Mouse (Mus musculus) urinary bladder, adult 18-20 months (tissue): ENCODE measurements at regions not wholly inside any gene's neighbourhood (a gene's known extent, or its start where the extent isn't known, plus 50 kb on each side); places are given as distances from the start of the nearest gene placed in this dataset.
A peak's percentile ranks its signal among the peaks of the same experiment; 100 is the strongest.
"Not testable (repeated sequence)": the region's sequence is repeated elsewhere in the genome, so short reads cannot be mapped to it uniquely, and the experiment has no call there.

Experiments
- DNase-seq, 2 experiments: peaks; one replicate each; pipeline ENCODE4 v3.0.0; 2022; ENCODE audit warnings: low spot score in 2 of 2, mixed read lengths in 2 of 2

GRCm38 (mm10) chr3:49686182-49686895 is 70.8 kb downstream of the Pcdh18 start:
- no peak for DNase-seq

DNA sequence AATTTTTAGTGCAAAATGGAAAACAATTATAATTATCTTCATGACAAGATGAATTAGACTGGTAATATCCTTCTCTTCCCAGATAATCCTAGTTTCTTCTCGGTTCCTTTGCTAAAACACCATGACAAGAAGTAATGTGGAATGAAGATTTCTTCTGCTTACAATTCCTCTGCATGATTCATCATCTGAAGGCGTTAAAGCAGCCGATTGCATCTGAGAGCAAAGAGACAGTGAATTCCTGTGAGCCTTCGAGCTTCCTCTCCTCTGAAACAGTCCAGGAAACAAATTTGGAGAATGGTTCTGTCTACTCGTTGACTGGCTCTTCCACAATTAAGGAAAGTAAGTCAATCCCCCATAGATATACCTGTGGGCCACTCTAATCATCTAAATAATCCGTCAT is 82.2 kb downstream of the Pcdh18 start:
- no peak for DNase-seq

DNA sequence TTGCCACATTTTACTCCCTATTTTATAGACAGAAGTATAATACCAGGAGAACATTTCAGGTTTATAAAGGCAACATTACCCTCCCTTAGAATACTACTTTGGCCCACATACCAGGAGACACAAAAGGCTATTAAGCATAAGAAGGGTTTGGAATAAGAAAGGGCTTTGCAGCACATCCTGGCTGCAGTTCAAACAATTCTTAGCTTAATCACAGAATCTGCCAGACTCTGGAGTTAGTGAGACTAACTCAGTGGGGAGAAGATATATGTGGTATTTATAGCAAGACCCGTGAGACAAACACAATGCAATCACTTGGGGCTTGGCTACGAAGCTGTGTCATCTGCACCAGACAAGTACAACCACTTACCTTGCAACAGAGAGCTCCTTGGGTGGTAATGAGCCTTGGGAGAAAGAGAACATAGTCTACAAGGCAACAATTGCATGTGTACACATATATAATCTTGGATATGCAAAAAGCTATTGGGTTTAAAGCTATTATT is 84.4 kb downstream of the Pcdh18 start:
- DNase-seq = no peak

- DNase-seq = no peak
Measured at GRCm38 (mm10) chr3:49667543-49668338, 89.4 kb downstream of the Pcdh18 start.

GRCm38 (mm10) chr3:49666516-49666915 is 90.6 kb downstream of the Pcdh18 start:
- no peak for DNase-seq

GRCm38 (mm10) chr3:49648895-49649175 is 108.3 kb downstream of the Pcdh18 start:
- no peak for DNase-seq

DNA sequence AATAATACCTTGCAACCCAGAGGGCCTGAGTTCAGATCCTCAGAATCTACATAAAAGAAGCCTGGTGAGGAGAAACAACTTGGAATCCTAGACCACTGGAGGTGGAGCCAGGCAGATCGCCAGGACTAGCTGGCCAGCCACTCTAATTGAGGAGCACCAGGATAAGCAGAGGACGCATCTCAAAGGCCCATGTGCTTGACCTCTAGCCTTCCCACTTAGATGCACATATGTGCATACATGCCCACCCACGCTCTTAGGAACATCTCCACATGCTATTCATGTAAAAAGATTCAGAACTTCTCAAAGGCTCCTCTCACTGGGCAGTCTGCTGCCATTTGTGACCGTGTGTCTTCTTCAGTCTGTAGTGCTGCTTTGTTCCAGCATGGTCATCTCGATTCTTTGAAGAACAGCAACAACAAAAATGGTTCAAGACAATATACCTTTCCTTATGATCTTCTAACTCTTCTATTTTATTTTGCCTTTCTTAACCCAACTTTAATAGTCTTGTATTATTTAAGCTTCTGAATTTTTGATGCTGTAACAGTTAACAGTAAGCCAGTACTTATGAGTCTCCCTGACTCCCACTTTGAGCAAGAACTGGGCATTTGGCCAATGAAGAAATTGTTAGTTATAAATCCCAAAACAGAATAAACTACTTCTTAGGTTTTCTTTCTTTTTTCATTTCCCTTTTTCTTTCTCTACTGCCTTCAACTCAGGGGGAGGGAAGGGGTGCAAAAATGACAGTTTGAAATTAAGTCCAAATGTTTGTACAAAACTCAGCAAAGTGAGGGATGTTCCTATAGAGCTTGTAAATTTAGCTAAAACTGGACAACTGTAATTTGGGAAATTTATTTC is 108.9 kb downstream of the Pcdh18 start:
- DNase-seq = no peak

GRCm38 (mm10) chr3:49644993-49645392 is 112.1 kb downstream of the Pcdh18 start:
- DNase-seq = no peak

DNA sequence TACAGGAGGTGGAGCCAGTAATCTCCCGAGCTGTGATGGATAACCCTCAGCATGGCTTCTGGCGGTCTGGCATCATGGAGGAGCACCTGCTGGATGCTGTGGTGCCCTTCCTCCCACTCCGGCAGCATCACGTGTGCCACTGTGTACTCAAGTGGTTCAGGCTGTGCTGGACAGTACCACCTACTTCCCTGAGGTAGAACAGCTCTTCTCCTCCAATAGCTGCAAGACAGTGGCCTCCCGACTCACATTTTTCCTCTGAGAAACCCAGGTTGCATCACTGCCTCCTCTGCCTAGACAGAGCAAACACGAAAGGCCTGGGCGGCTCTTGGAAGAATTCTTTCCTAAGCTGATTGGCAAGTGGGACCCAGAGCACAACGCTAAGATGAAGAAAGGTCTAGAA is 113.3 kb downstream of the Pcdh18 start:
- DNase-seq = no peak

DNA sequence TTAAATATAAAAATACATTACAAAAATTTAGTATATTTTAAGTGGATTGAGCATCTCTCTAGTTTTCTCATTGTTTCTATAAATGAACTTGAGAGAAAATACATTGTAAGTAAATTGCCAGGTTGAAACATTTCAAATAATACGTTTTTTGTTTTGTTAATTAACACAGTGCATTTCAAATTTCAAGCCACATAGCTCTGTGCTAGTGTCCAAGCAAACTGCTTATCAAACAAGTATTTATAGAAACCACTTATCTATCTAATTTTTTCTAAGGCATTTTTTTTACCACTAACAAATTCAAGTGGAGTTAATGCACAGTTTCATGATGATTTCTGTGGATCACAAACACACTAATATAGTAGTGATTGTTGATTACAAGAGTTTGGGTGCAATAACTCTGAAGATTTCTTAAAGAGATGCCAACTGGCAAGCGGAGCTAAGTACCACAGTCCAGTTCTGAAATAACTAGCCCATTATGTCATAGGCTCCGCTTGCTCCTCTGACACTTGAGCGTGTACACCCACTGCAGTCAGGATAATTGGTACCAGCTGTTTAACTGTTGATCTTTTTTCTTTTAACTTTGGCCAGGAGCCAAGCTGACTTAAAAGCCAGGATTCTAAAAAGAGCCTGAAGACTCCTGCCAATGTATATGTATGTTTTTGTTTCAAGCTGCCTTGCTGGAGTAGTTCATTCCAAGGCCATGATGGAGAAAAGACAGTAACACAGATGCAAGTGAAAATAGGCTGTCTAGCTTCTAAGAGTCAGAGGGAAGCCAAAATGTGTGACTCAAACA is 115.0 kb downstream of the Pcdh18 start:
- peak in 1 of 2 experiments; percentile 27 for DNase-seq

DNA sequence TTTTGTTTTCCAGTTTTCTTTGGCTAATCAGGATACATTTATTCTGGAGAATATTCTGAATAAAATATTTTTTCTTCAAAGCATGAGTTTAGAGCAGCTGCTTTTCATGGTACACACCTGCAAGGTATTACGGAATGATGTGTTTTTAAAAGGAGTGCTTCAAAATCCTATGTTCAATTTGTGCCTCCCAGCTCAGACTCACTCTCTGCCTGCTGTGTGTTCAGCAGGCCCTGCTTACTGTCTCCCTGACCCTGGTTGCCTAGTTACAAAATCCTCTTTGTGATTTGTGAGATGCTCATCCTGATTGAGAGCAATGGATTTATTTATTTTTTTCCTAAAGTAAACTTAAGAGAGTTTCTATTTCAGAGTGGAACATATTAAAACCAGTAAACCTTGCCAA is 115.7 kb downstream of the Pcdh18 start:
- no peak for DNase-seq

GRCm38 (mm10) chr3:49638601-49639000 is 118.5 kb downstream of the Pcdh18 start:
- no peak for DNase-seq

DNA sequence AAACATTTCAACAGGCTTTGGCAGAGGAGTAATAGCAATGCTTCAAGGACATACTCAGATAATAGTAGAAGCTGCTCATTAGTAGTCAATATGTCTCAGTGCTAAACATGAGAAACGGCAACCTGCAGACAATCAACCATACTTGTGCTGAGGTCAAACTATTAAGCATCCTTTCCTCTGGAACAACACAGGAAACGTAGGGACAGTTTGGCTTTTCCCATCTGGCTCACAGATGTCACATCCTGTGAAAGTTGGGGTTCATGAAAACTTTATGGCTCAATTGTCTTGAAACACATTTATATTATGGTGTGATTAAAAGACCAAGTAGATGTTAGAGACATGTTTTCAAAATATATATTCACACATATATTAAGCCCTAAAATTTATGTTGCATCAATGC is 120.4 kb downstream of the Pcdh18 start:
- DNase-seq = no peak

DNA sequence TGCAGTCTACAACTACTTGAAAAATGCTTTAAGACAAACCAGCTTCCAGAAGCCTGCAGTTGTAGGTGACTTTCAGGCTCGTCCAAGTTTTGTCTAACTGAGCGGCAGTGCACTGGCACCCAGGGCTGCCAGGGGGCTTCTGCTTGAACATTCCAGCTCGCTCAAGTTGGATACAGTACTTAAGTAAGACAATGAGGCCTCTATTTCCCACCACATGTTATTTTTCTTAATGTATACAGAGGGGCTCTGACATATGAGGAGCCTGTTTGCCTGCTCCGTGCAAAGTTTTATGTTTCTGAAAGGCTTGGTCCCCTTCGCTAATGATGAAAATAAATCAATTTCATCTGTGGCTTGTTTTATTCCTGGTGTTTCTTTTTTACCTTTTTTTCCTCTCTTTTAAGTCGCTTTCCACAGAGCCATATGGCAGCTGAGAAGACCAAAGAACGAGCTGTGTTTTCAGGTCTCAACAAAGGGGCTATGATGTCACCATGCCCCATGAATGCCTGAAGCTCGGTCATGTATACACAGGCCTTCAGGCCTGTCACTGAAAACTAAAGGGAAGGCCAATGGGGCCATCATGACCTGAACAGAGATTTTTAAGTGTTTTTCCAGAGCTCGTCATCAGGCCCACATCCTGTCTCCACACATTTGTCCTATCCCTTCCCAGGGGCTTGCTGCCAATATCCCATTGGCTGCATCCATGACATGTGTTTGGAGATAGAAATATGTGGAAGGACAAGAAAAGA is 164.2 kb downstream of the Pcdh18 start:
- no peak for DNase-seq

GRCm38 (mm10) chr3:49590234-49590633 is 166.9 kb downstream of the Pcdh18 start:
- DNase-seq = no peak

- DNase-seq = no peak
Measured at GRCm38 (mm10) chr3:49586531-49587168, 170.5 kb downstream of the Pcdh18 start.

- not testable (repeated sequence) for DNase-seq
Measured at GRCm38 (mm10) chr3:49585962-49586361, 171.2 kb downstream of the Pcdh18 start.

DNA sequence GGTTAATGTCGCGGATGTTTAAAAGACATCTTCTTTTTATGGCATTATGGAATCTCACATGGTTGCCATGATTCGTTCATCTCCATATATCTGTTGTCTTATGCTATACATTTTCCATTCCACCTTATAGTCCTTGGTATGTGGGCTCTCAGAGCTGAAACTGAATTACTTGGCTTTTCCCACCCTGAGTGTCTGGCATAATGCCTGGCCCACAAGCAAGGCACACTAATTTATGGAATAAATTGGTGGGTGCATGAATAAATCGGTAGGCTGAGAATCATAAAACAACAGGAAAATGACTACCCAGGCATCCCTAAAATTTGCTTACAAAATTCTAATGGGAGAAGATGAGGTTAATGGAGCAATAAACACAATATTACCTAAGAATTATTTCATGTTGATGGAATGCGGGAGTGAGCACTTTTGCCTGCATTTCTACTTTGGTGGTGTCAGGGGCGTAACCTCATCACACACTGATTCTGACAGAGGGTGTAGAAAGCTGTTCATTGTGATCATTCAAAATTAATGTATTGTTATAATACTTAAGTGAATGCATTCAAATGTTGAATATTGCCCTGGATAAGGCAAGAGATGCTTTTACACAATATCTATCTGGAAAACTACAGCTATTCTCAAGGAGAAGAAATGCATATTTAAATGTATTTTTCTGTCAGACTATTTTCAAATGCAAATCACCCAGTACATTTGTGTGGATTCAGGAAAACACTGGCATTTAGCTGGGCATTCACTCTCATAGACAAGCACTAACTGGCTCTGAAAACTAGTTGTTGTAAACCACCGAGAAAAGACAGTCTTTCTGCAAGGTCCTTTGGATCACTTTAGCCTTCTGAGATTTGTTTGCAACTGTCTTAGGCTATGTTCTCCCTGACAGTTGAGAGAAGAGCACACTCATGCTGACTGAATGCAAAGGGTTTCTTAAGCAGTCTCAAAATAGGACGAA is 190.1 kb downstream of the Pcdh18 start:
- no peak for DNase-seq

- DNase-seq = no peak
Measured at GRCm38 (mm10) chr3:49527642-49528041, 229.5 kb downstream of the Pcdh18 start.
